9 mouse cellular contexts compared by ENCODE assay signal in genomic region chr1:179842568-179842967, GRCm38 (mm10). TPM values are rescaled to one million over a fixed set of nuclear protein-coding genes. Genes with fewer than 3 reads are reported as not detected.
DNase-seq lines count a peak whose midpoint lies in the region; ATAC-seq lines count a peak whose summit lies in the region.
"Had no signal": no experiment of that assay in that cellular context is flagged by ENCODE, and none has a peak within 500 bp of the region (broad histone marks: within the 10 kb centered on the region; RNA-seq: fewer than 3 reads in every experiment).

No protein-coding gene starts in this region.

- H3K27me3 ChIP-seq in lung, embryonic 16.5 days (ENCODE audit: control insufficient read depth, insufficient read depth, low read depth, low read length), result no peaks in the 10 kb centered on the region
- no peaks in the 10 kb centered on the region for H3K27me3 ChIP-seq in hindbrain, embryonic 13.5 days

- peaks cover 12% of the 10 kb centered on the region for H3K4me1 ChIP-seq in lung, embryonic 16.5 days (replicated peaks; ENCODE audit: control insufficient read depth, insufficient read depth, low read length)
- no peaks in the 10 kb centered on the region for H3K4me1 ChIP-seq in hindbrain, embryonic 13.5 days (replicated peaks)

- H3K36me3 ChIP-seq in lung, embryonic 16.5 days (ENCODE audit: control insufficient read depth, insufficient read depth, low read length), result no peaks in the 10 kb centered on the region
- H3K36me3 ChIP-seq in hindbrain, embryonic 13.5 days, result no peaks in the 10 kb centered on the region

- H3K4me2 ChIP-seq in lung, embryonic 16.5 days (ENCODE audit: low read depth, low read length), result no peak overlapping the region
- no peak overlapping the region for H3K4me2 ChIP-seq in hindbrain, embryonic 13.5 days

- H3K4me3 ChIP-seq in lung, embryonic 16.5 days (ENCODE audit: low read length), result no peak overlapping the region
- no peak overlapping the region for H3K4me3 ChIP-seq in hindbrain, embryonic 13.5 days

- DNase-seq in kidney, postnatal 14 days, result peak; percentile 48
- no peak for DNase-seq in kidney, adult 18-20 months
- peak; percentile 77 for DNase-seq in MEL-GATA-1-ER (ENCODE audit: extremely low read depth, low read depth)
- no peak for DNase-seq in embryo, embryonic 10 days (ENCODE audit: low spot score)
- no peak for DNase-seq in thymus, postnatal 14 days

- H3K9ac ChIP-seq in lung, embryonic 16.5 days (ENCODE audit: low read length), result no peak overlapping the region
- H3K9ac ChIP-seq in hindbrain, embryonic 13.5 days, result no peak overlapping the region
- H3K9ac ChIP-seq: liver, embryonic 14.5 days had no signal

- H3K9me3 ChIP-seq in lung, embryonic 16.5 days (ENCODE audit: control insufficient read depth, low read length), result no peaks in the 10 kb centered on the region
- H3K9me3 ChIP-seq in hindbrain, embryonic 13.5 days, result no peaks in the 10 kb centered on the region

- no peak overlapping the region for H3K27ac ChIP-seq in lung, embryonic 16.5 days (ENCODE audit: low read length)
- H3K27ac ChIP-seq in hindbrain, embryonic 13.5 days, result no peak overlapping the region
- H3K27ac ChIP-seq: liver, embryonic 14.5 days had no signal

- ATAC-seq in common myeloid progenitor, adult 5-6 weeks (replicated peaks; ENCODE audit: low read depth, poor library complexity, severe bottlenecking), result peak; percentile 80
- ATAC-seq in lung, embryonic 16.5 days (ENCODE audit: low read depth), result peak; percentile 60
- no peak for ATAC-seq in hindbrain, embryonic 13.5 days (ENCODE audit: low FRiP score)

- 61% methylated on average over 7 of the region's 7 CpGs for WGBS in lung, embryonic 16.5 days
- 75% methylated on average over 7 of the region's 7 CpGs for whole genome bisulfite sequencing in hindbrain, embryonic 13.5 days

RNA-seq across cellular contexts. Expression of gene Ahctf1, which starts 39.1 kb away (rescaled TPM):
- 119 and 126 TPM in 2 replicates for total RNA-seq in common myeloid progenitor, adult 5-6 weeks (2017)
- 17.7 and 19.6 TPM in 2 replicates for polyA plus RNA-seq in lung, embryonic 16.5 days (2015; fragmentation: Nextera tagmentation; extraction: Ambion mirVana)
- 17.0 and 21.5 TPM in 2 replicates for polyA plus RNA-seq in hindbrain, embryonic 13.5 days (2015; fragmentation: Nextera tagmentation; extraction: Ambion mirVana)

RNA-seq across cellular contexts. Expression of gene Gm10518, which starts 39.4 kb away (rescaled TPM):
- total RNA-seq in common myeloid progenitor, adult 5-6 weeks (2017), result not detected in 2 replicates
- not detected in 2 replicates for polyA plus RNA-seq in lung, embryonic 16.5 days (2015; fragmentation: Nextera tagmentation; extraction: Ambion mirVana)
- not detected in 2 replicates for polyA plus RNA-seq in hindbrain, embryonic 13.5 days (2015; fragmentation: Nextera tagmentation; extraction: Ambion mirVana)

Comparison
In these comparisons a context has a peak if more than half of its experiments do, and no peak if none do; other contexts are left out.
1. DNase-seq: peak in kidney, postnatal 14 days (single experiment) and MEL-GATA-1-ER (single experiment); none in kidney, adult 18-20 months (single experiment), embryo, embryonic 10 days (single experiment) and thymus, postnatal 14 days (single experiment).